In genomic region chr11:23657791-23658190, GRCm38 (mm10) we compare ENCODE assay signal across 24 mouse cellular contexts. TPM values are rescaled to one million over a fixed set of nuclear protein-coding genes. Genes with fewer than 3 reads are reported as not detected.
DNase-seq lines count a peak whose midpoint lies in the region; TF ChIP-seq lines count a peak whose summit lies in the region.
"Had no signal": no experiment of that assay in that cellular context is flagged by ENCODE, and none has a peak within 500 bp of the region (broad histone marks: within the 10 kb centered on the region; RNA-seq: fewer than 3 reads in every experiment).

No protein-coding gene starts in this region.

- peaks cover 2 to 9% of the 10 kb centered on the region in 2 experiments; a peak in 3 of 4 replicates for H3K4me1 ChIP-seq in MEL (ENCODE audit: control insufficient read depth in 1 of 2, insufficient read depth in 2 of 2, low read length in 2 of 2)
- H3K4me1 ChIP-seq: intestine, embryonic 15.5 days had no signal

- TF ChIP-seq EP300 in MEL (IDR thresholded peaks at IDR 0.05; ENCODE audit: low read depth in 1 of 2, low read length in 2 of 2): peak in 1 of 2 experiments; percentile 43; a peak in 1 of 4 replicates

- DNase-seq in heart, adult 8-10 months (ENCODE audit: low spot score): peak; percentile 4
- no peak for DNase-seq in heart, postnatal 10 days
- DNase-seq in 416B (ENCODE audit: low read depth) (peak; percentile 58), MEL (ENCODE audit: low read depth, low spot score) (peak; percentile 79)
- DNase-seq in brain, adult 2 months (ENCODE audit: low read depth, low spot score): peak; percentile 66
- no peak for DNase-seq in gastrocnemius, adult 18-20 months (ENCODE audit: low spot score)
- DNase-seq in urinary bladder, postnatal 4 days (ENCODE audit: low spot score in 2 of 2): no peak
- no peak for DNase-seq in testis, postnatal 14 days (ENCODE audit: low spot score)
- DNase-seq: cerebellum, adult 11 months; cerebellum, adult 9-10 months; cerebellum, postnatal 36 days; kidney, adult 2 months; kidney, postnatal 36 days; left cerebral cortex, postnatal 4 days; right cerebral cortex, adult 18-20 months had no signal

- intact Hi-C loops in heart, postnatal 10 days (cut with DNase I): no loop called here

- peaks cover 29% of the 10 kb centered on the region for H3K79me2 ChIP-seq in MEL (ENCODE audit: control insufficient read depth, insufficient read depth, low read length, poor library complexity)

- no peaks in the 10 kb centered on the region for H3K27me3 ChIP-seq in MEL (ENCODE audit: control insufficient read depth in 1 of 2, insufficient read depth in 2 of 2, low read length in 2 of 2)
- H3K27me3 ChIP-seq: forebrain, embryonic 13.5 days; hindbrain, embryonic 12.5 days; intestine, embryonic 15.5 days; liver, embryonic 15.5 days; Patski had no signal

- peaks cover 0 to 22% of the 10 kb centered on the region in 2 experiments; a peak in 2 of 4 replicates for H3K36me3 ChIP-seq in MEL (ENCODE audit: control insufficient read depth in 1 of 2, insufficient read depth in 2 of 2, low read length in 2 of 2)
- H3K36me3 ChIP-seq: hindbrain, embryonic 12.5 days; intestine, embryonic 15.5 days; liver, embryonic 15.5 days had no signal

- TF ChIP-seq POLR2A in MEL (IDR thresholded peaks at IDR 0.05; ENCODE audit: control insufficient read depth in 1 of 2, insufficient read depth in 1 of 2, low read depth in 1 of 2, low read length in 2 of 2, poor library complexity in 1 of 2): no peak

- H3K27ac ChIP-seq in MEL (ENCODE audit: control insufficient read depth, low read depth, low read length): no peak overlapping the region
- H3K27ac ChIP-seq: forebrain, embryonic 13.5 days; hindbrain, embryonic 12.5 days; hindbrain, postnatal 0 days; intestine, embryonic 15.5 days; layer of hippocampus, adult 2 months; liver, embryonic 15.5 days; stomach, postnatal 0 days had no signal

- H3K9me3 ChIP-seq in MEL (replicated peaks; ENCODE audit: insufficient read depth, low read length): no peaks in the 10 kb centered on the region
- H3K9me3 ChIP-seq: forebrain, embryonic 13.5 days; G1E; hindbrain, embryonic 12.5 days; intestine, embryonic 15.5 days; liver, embryonic 15.5 days had no signal

- H3K4me3 ChIP-seq in MEL (ENCODE audit: control insufficient read depth in 1 of 2, insufficient read depth in 1 of 2, low read depth in 2 of 2, low read length in 2 of 2): no peak overlapping the region
- H3K4me3 ChIP-seq: forebrain, embryonic 13.5 days; hindbrain, embryonic 12.5 days; intestine, embryonic 15.5 days; layer of hippocampus, adult 2 months; liver, embryonic 15.5 days had no signal

- no peak for TF ChIP-seq CTCF in MEL (IDR thresholded peaks at IDR 0.05 in 2 of 3, conservative IDR thresholded peaks at IDR 0.05 in 1 of 3; ENCODE audit: control insufficient read depth in 1 of 3, insufficient read depth in 1 of 3, low read depth in 2 of 3, low read length in 3 of 3, poor library complexity in 1 of 3, severe bottlenecking in 1 of 3)

- no peak for TF ChIP-seq RAD21 in MEL (IDR thresholded peaks at IDR 0.05; ENCODE audit: low read depth, low read length)

- no peak overlapping the region for H3K9ac ChIP-seq in MEL (ENCODE audit: control insufficient read depth, low read depth, low read length, poor library complexity, severe bottlenecking)
- H3K9ac ChIP-seq: forebrain, embryonic 13.5 days; hindbrain, embryonic 12.5 days; intestine, embryonic 15.5 days; liver, embryonic 15.5 days had no signal

TF ChIP-seq in MEL, 35 proteins besides CTCF, POLR2A, EP300 and RAD21:
- peak; percentile 70 for TF ChIP-seq MAX (IDR thresholded peaks at IDR 0.05; ENCODE audit: low read length)
- 0 out of 2 replicates have a peak, but pooled peaks have one; percentile 31 for TF ChIP-seq GATA1 (IDR thresholded peaks at IDR 0.05; ENCODE audit: low read depth, low read length)
- 0 out of 2 replicates have a peak, but pooled peaks have one; percentile 40 for TF ChIP-seq MXI1 (IDR thresholded peaks at IDR 0.05; ENCODE audit: low read depth, low read length)
- TF ChIP-seq CHD1 (IDR thresholded peaks at IDR 0.05; ENCODE audit: low read depth, low read length): no peak
- TF ChIP-seq USF1 (IDR thresholded peaks at IDR 0.05; ENCODE audit: low read depth, low read length): peak; percentile 65
- no peak for TF ChIP-seq TCF12 (IDR thresholded peaks at IDR 0.05; ENCODE audit: low read depth, low read length)
- TF ChIP-seq SIN3A (IDR thresholded peaks at IDR 0.05; ENCODE audit: low read length): peak; percentile 56; the same call in 1 of the 2 replicates
- TF ChIP-seq MYC (IDR thresholded peaks at IDR 0.05; ENCODE audit: low read depth, low read length): peak; percentile 77; the same call in 1 of the 2 replicates

RNA-seq across cellular contexts. Expression of gene Pus10, which starts 7.7 kb away (rescaled TPM):
- total RNA-seq in heart, adult 8-10 months (2022): 10 to 100 TPM in 2 of 4 experiments, 1 to 10 TPM in 2; 7.0 to 12.7 (median 9.6) TPM
- total RNA-seq in heart, postnatal 10 days (2021): 10 to 100 TPM; 15.1 to 16.7 TPM
- total RNA-seq in MEL (2012; rRNA removed): 52.5 and 55.3 TPM in 2 replicates
- 100 to 1,000 TPM in 1 of 2 experiments, 10 to 100 TPM in 1; 43.4 to 416 TPM for polyA plus RNA-seq in MEL (2012; ENCODE audit: insufficient read depth in 1 of 2, insufficient read length in 2 of 2, low read depth in 1 of 2, low replicate concordance in 2 of 2, missing spikeins in 1 of 2)
- 10 to 100 TPM; 13.7 to 17.9 TPM for total RNA-seq in gastrocnemius, adult 18-20 months (2021)

RNA-seq across cellular contexts. Expression of gene Pex13, which starts 8.0 kb away (rescaled TPM):
- total RNA-seq in heart, adult 8-10 months (2022): 10 to 100 TPM; 20.5 to 30.7 (median 28.6) TPM
- 10 to 100 TPM; 26.2 to 27.8 TPM for total RNA-seq in heart, postnatal 10 days (2021)
- 24.7 and 32.1 TPM in 2 replicates for total RNA-seq in MEL (2012; rRNA removed)
- polyA plus RNA-seq in MEL (2012; ENCODE audit: insufficient read depth in 1 of 2, insufficient read length in 2 of 2, low read depth in 1 of 2, low replicate concordance in 2 of 2, missing spikeins in 1 of 2): 10 to 100 TPM in 1 of 2 experiments, not detected in 1; 24.7 TPM
- total RNA-seq in gastrocnemius, adult 18-20 months (2021): 10 to 100 TPM; 19.0 to 21.0 TPM

RNA-seq across cellular contexts. Expression of gene 0610010F05Rik, which starts 24.4 kb away (rescaled TPM):
- total RNA-seq in heart, adult 8-10 months (2022): 10 to 100 TPM in 1 of 4 experiments, 1 to 10 TPM in 3; 7.6 to 11.5 (median 9.1) TPM
- total RNA-seq in heart, postnatal 10 days (2021): 10 to 100 TPM; 12.9 to 15.9 TPM
- total RNA-seq in MEL (2012; rRNA removed): 13.7 and 14.1 TPM in 2 replicates
- 100 to 1,000 TPM in 1 of 2 experiments, 10 to 100 TPM in 1; 13.8 to 156 TPM for polyA plus RNA-seq in MEL (2012; ENCODE audit: insufficient read depth in 1 of 2, insufficient read length in 2 of 2, low read depth in 1 of 2, low replicate concordance in 2 of 2, missing spikeins in 1 of 2)
- total RNA-seq in gastrocnemius, adult 18-20 months (2021): 10 to 100 TPM; 11.7 to 12.7 TPM

Comparison
In these comparisons a context has a peak if more than half of its experiments do, and no peak if none do; other contexts are left out.
1. DNase-seq: peak in heart, adult 8-10 months (single experiment), 416B (single experiment), MEL (single experiment) and brain, adult 2 months (single experiment); none in heart, postnatal 10 days (0 of 2), gastrocnemius, adult 18-20 months (single experiment), urinary bladder, postnatal 4 days (0 of 2) and testis, postnatal 14 days (single experiment).